Mouse (Mus musculus): ENCODE measurements around the gene Rhof.

The Rhof gene

GRCm38 (mm10) chr5:123110296-123110721 lies 22.2 kb downstream of the Rhof start:
- no peak for DNase-seq (ENCODE audit: low spot score)

- DNase-seq (ENCODE audit: low spot score), result no peak
Observed at GRCm38 (mm10) chr5:123109452-123110203, 22.9 kb downstream of the Rhof start.

DNA sequence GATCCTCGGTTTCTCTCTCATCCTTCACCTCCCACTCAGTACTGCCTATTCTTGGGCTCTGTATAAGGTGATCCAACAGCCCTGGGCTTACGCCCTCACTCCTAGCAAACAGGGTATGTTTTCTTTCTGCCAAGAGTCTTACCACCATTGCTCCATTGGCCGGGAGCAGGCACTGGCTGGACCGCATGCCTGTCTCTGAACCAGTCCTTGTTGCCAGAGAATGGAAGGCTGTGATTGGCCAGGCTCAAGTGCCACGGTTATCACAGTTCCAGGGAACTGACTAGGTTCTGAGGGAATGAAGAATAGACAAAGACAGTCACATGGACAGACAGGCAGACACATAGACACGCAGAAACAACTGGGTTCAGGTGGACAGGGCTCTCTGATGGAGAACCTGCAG lies 27.7 kb downstream of the Rhof start:
- no peak for DNase-seq (ENCODE audit: low spot score)

DNA sequence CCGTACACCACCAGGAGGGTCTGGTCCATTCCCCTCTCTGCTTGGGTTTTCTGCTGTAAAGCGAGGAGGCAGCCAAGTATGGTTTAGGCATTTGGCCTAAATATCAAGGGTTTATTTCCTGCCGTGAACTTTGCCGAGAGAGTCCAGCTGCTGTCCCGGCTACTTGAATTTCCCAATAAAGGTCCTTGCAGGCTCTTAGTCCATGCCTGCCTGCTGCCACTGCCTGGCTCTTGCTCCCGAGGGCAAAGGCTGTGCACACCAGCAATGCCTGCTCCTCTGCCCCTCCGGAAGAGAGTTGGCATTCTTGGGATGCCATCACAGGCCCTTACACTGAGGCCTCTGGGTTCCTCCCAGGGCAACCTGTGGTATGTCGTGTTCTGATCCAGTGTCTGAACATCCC lies 28.9 kb downstream of the Rhof start:
- DNase-seq (ENCODE audit: low spot score), result no peak

DNA sequence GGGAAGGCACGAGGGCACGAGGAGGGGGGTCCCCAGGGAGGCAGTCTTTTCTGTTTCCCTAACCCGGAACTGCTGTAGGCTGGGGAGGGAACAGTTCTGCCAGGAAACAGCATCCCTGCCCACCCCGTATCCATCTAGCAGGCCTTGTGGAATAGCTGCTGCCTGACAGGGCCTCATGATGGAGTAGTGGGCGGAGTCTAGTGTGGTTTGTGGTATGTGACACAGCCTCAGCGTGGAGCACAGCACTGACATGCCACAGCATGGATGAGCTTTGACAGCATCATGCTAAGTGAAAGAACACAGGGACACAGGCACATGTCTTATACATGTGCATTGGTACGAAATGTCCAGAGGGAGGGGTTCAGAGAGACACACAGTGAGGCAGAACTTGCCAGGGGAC lies 30.1 kb downstream of the Rhof start:
- DNase-seq (ENCODE audit: low spot score), result no peak

DNA sequence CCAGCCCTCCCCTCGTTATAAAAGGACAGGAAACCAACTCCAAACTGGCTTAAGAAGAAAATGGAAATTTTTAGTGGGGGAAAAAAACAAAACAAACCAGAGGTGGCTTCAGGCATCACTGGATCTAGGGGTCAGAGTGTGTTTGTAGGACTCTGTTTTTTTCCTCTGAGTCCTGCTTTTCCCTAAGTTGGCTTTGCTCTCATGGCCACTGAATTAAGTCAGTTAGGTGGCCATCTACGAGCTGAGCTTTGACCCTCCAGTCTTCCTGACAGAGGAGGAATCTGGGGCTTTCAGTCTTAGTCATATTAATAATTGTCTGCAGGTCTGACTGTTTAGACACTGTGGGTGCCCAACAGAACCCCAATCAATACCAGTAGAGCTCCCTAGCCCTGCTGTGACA lies 34.0 kb downstream of the Rhof start:
- DNase-seq (ENCODE audit: low spot score), result no peak

DNA sequence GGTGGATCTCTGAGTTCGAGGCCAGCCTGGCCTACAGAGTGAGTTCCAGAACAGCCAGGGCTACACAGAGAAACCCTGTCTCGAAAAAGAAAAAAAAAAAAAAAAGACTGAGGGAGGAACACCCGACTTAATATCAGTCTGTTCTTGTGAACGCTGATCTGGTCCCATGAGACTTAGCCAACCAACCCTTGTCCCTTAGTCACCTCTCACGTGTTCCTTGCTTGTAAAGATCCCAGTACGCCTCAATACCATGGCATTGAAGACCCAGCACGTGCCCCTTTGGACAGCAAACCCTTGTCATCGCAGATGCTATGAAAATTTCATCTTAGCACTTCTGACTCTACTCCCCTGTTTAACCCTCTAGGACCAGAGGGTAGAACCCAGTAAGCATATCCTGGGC lies 36.2 kb downstream of the Rhof start:
- DNase-seq (ENCODE audit: low spot score), result no peak

DNA sequence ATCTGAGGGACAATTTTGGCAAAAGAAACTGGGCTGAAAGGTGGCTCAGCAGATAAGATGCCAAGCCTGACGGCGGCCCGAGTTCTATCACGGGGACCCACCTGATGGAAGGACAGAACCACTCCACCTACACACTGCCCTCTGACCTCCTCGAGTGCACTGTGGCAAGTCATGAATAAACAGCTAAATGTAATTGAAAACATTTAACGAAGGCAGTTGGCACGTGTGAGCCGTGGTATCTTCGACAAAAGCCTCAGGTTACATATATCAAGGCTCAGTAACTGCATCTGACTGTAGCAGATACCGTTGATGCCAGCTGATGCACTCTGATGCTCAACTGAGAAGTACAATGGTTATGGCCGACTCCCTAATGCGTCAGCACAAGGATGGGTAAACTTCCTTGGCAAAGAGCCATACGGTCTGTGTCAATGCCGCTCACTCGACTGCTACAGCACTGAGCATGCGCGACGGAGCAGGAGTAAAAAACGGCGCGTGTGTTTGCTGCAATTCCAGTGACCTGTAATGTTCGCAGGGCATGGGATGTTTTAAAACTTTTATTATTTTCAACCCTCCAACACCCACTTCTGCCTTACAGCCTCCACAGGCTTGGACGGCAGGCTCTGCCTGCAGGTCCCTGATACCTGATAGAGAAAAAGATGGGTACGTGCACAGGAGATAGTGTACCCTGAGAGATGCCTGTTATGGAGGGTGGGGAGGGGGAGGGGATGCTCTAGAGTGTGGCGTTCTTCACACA lies 38.1 kb downstream of the Rhof start:
- no peak for DNase-seq (ENCODE audit: low spot score)

DNA sequence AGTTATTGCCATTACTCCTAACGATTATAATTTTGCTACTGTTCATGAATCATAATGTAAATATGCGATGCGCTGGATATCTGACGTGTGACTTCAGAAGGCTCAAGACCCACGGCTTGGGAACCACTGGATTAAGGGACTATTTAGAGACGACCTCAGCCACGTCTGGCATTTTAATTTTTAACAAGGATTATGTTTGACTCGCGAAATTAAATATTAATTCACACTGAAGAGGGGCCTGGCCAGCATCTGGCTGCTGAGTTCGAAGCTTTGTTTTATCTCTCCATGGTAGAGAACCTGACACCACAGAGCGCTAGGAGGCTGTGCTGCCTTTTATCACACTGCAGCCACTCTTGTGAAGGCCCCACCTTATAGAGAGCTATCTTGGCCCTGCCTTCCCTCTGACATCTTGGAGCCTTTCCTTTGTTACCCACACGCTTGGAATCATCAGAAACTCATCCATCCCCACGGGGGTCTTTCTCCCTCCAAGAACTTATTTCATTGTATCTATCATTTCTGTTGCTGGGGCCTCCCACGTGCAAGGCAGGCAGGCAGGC lies 39.3 kb downstream of the Rhof start:
- DNase-seq (ENCODE audit: low spot score), result no peak

DNA sequence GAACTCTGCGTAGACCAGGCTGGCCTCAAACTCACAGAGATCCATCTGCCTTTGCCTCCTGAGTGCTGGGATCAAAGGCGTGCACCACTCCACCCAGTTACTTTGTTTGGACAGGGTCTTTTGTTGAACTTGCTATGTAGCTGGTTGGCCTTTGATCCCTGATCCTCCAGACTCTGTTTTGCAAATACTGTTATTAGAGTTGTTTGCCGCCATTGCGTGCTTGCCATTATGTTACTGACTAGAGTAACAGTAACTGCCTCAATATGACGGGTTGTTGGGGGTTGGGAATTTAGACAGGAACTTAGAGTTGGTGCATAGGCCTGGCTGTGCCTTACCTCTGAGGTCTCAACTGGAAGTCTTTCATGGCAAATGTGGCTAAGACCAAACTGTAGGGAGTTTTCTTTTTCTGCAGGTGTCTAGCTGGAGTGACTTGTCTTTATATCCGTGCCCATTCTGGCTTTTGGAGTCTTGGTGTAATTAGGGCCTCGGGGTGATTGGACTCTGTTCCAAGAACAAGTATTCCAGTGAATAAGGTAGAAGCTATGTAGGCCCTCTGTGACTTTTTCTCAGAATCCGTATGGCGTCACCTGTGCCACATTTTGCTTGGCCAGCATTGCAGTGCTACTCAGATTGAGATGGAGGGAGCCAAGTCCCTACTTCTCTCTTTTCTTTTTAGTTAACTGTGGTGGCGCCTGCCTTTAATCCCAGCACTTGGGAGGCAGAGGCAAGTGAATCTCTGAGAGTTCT lies 41.8 kb downstream of the Rhof start:
- DNase-seq (ENCODE audit: low spot score), result no peak

- DNase-seq (ENCODE audit: low spot score), result no peak
Observed at GRCm38 (mm10) chr5:123088784-123089183, 43.7 kb downstream of the Rhof start.

DNA sequence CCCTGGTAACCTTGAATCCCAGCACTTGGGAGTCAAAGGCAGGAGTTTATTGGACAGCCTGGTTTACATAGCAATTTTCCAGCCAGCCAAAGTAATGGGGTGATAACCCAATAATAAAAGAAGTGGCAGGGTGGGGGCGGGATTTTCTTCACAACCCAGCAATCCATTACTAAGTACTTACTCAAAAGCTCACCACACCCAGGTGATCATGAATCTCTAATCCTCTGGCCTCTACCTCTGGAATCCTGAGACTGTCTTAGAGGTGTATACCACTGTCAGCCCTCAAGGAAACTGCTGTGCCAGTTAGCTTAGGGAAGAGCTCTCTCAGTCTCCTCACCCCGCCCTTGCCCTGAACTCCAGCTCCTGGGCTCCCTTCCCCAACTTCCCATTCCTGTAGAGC lies 46.0 kb downstream of the Rhof start:
- no peak for DNase-seq (ENCODE audit: low spot score)

DNA sequence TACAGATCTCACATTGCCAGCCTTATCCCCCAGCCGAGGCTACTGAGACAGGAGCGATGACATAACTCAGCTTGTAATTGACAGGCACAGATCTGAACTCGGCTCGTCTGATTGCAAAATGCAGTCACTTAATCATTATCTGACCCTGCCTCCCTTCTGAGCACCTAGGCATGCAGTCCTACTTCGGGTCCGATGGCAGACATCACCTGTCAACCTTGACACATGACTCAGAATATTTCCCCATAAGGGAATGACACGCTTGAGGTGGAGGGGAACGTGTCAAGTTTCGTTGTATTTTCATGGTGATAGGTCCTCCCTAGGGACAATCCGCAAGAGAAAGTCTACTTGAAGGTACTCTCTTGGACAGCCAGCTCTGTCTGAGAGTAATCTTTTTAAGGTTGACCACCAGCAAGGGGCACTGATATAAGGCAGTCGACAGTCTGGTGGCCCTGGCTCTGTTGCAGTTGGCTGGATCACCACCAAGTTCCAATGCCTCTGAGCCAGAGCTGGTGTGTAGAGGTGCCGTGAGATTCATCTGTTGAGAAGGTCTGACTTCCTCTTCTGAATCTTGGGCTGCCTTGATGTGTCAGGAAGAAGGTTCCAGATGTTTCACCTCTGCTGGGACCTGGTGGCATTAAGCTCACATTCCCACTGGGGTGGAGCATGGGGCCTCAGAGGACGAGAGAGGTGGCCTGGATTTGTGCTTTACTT lies 49.0 kb downstream of the Rhof start:
- no peak for DNase-seq (ENCODE audit: low spot score)

- DNase-seq (ENCODE audit: low spot score), result no peak
Observed at GRCm38 (mm10) chr5:123080510-123080909, 52.0 kb downstream of the Rhof start.

DNA sequence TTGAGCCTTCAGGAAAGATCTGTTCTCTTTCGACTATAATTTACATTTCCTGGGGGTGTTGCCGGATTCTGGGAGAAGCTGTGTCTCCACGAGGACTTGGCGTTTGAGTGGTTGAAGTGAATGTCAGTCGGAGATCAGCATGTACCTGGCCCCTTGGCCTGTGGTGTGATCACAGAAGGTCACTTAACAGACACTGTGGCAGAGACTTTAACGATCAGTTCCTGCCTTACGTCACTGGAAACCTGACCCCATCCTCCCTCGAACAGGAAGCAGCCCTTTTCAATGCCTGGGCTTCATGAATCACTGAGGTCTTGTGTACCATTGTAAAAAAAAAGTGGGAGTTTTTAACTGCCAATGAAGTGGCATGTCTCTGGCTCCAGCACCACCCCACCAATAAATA lies 52.5 kb downstream of the Rhof start:
- DNase-seq (ENCODE audit: low spot score), result no peak

- no peak for DNase-seq (ENCODE audit: low spot score)
Observed at GRCm38 (mm10) chr5:123079568-123079967, 52.9 kb downstream of the Rhof start.

DNA sequence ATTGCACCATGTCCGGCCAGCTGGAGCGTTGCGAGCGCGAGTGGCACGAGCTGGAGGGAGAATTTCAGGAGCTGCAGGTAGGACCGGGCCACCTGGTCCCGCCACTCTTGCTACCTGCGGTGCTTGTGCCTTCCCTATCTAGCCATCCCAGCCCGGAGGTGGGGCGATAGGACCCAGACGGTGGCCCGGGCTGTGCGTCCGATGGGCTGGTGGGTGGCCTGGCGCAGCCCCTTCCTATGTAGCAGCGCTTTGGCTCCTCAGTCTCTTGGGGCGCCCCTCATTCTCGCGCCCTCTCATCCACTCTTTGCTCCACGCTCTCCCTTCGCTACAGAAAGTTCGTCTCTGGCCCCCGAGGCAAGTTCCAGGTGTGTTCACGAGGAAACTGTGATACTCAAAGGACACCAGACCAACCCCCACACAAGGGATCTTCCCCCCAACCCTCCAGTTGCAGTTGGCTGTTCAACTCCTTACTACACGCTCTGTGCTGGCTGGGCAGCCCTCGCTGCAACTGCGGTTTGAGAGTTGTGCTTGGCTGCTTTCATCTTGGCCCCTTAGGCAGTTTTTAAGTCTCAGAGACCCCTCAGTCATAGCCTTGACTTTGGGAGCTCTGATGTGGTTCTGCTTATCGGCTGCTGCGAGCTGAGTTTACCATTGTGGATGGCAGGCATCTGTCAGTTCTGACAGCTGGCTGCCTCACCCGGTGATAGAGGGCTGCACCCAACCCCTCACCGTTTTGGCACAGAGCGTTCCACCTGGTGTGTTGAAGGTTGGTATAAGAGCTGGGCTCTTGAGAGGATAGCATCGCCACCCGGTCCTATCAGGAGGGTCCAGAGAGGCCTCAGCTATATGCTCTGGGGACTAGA lies 55.8 kb downstream of the Rhof start:
- no peak for DNase-seq (ENCODE audit: low spot score)

DNA sequence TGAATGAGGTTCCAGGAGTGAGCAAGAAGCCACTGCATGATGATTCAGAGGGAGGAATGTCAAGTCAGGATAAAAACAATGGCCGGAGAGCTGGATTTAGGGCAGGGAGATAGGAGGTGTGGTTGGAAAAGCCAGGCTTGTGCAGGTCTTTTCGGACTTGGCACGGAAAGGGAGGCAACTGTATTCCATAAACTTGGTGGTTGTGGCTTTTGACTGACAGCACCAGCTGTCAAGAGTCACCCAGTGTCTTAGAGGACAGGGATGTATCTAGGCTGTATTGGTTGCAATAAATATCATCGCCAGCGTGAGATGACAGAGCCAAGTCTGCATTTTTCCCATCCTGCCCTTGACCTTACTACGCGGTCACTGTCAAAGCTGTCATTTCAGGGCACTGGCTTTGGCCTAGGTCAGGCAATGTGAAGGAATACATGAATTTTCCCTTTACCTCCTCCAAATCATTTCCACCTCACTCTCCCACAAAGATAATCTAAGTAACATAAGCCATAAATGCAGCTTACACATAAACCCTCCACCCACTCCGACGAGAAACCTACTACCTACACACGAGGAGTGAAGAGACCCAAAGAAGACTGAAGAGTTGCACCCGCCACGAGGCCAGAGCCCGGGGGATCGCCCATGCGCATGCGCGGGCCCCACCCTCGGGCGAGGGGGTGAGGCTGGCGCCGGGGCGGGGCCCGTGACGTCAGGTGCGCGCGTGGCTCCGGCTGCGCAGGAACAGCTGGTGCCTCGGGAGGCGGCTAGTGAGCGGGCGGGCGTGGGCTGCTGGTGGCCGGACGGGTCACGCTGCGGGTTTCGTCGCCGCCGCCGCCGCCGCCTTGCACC lies 56.7 kb downstream of the Rhof start:
- DNase-seq (ENCODE audit: low spot score), result peak; percentile 50

DNA sequence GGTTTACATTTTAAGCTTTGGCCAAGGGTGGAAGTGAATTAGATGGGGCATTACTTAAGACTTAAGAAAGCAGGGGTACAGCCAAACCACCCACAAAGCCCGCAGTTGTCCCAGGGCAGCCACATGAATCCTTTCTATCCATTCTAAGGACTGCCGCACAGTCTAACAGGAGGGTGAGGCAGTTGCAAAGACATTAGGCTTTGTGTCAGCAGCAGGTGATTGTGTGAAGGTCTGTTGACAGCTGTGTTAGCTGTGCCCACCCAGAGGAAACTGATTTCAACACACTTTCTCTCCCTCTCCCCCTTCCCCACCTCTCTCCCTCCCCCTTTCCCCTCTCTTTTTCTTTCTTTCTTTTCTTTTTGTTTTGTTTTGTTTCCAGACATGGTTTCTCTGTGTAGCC lies 63.8 kb downstream of the Rhof start:
- no peak for DNase-seq (ENCODE audit: low spot score)

DNA sequence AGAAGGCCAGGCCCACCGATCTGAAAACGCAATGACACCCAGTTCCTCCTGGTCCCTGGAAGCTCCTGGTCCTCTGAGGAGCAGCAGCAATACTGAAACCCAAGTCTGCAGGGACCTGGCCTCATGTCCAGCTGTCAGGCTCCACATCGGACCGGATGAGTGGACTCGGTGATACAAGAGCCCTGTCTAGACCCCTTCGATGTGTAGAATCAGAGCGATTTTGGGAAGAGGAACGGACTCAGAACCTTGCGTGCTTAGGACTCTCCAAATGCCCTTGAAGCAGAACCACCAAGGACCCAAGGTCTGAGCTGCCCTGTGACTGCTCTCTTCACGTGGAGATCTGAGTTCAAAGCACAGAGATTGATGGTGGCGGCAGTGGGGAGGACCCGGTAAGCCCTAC lies 64.4 kb downstream of the Rhof start, which contains the start of gene Tmem120b:
Tmem120b (plus strand) TSS at position 301 of the 400 bp plus-strand sequence.
- DNase-seq (ENCODE audit: low spot score), result no peak
